Mouse (Mus musculus): ENCODE measurements around the gene Bicral. TPM values are rescaled to one million over a fixed set of nuclear protein-coding genes. Genes with fewer than 3 reads are reported as not detected.

The Bicral gene
- polyA plus RNA-seq, 1 experiment, result 16.3 TPM

DNA sequence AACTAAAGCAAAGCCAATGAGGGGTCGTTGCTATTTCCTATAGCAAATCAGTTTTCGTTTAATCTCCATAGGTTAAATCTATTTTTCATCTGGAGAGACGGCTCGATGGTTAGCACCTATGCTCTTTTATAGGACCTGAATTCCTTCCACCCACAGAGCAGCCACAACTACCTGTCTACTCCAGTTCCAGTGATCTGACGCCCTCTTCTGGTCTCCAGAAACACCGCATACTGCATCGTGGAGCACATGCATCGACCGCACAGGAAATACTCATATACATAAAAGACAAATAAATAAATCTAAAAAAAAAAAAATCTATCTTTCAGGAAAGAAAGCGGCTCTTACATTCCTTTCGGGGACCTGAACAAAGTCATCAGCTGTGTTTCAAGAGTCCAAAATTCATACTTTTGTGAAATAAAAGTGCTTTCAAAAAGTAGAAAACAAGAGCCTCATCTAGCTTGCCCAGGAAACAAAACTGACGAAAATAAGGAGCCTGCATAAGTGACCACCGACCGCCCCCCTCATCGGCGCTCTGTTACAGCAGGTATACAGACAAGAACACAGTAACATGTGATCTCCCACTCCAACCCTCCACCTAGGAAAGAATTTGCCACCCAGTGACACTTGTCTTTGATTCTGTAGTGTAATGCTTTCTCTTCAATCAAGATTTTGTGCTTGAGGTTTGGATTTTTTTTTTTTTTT is 30.4 kb upstream of the Bicral start:
- Histone ChIP-seq H3K4me1 (ENCODE audit: control insufficient read depth, insufficient read depth, low read length) (peaks cover 12% of the 10 kb centered on the region), H3K4me3 (replicated peaks; ENCODE audit: extremely low read depth, low read depth, low read length) (peak overlapping the region; percentile 90)
- DNase-seq, result no peak
- WGBS, result 32% methylated on average over 16 of the region's 16 CpGs
- TF ChIP-seq CTCF (IDR thresholded peaks at IDR 0.05; ENCODE audit: insufficient read depth, low read length), result peak; percentile 90
- no peak for TF ChIP-seq POLR2A (IDR thresholded peaks at IDR 0.05; ENCODE audit: borderline replicate concordance, extremely low read depth, low read depth, low read length)

DNA sequence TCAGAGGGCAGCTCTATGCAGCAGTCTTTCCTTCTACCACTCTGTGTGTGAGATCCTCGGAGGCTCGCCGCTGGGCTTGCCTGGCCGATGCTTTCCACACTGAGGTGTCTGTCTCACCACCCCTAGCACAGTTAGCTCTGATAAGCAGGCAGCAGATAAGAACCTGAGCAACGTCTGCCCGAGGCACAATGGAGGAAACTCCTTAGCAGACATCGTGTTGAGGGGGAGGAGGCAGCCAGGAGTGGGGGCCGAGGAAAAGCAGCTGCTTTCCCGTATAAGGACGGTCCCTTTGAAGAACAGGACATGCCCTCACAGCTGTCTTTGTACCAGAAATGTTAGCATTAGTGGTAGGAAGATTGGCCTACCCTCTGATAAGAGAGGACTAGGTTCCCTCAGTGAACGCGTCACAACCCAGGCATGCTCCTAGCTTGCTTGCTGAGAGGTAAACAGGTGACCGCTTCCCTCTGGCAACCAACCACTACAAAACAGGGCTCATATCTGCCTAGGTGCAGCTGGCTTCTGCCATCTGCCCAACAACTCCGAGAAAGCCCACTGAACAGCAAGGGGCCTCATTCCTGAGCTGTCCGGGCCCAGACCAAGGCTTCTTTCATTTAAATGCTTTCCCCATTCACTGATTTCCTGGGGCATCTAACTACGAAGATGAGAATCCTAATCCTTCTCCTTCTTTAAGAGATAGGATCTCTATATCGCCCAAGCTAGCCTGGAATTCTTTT is 27.8 kb upstream of the Bicral start:
- 58% methylated on average over 17 of the region's 17 CpGs for WGBS
- Histone ChIP-seq H3K4me1 (ENCODE audit: control insufficient read depth, insufficient read depth, low read length) (no peaks in the 10 kb centered on the region; the same call in 1 of the 2 replicates), H3K4me3 (replicated peaks; ENCODE audit: extremely low read depth, low read depth, low read length) (no peak overlapping the region)
- 0 out of 2 replicates have a peak, but pooled peaks have one; percentile 7 for TF ChIP-seq POLR2A (IDR thresholded peaks at IDR 0.05; ENCODE audit: borderline replicate concordance, extremely low read depth, low read depth, low read length)
- no peak for TF ChIP-seq CTCF (IDR thresholded peaks at IDR 0.05; ENCODE audit: insufficient read depth, low read length)
- no peak for DNase-seq

DNA sequence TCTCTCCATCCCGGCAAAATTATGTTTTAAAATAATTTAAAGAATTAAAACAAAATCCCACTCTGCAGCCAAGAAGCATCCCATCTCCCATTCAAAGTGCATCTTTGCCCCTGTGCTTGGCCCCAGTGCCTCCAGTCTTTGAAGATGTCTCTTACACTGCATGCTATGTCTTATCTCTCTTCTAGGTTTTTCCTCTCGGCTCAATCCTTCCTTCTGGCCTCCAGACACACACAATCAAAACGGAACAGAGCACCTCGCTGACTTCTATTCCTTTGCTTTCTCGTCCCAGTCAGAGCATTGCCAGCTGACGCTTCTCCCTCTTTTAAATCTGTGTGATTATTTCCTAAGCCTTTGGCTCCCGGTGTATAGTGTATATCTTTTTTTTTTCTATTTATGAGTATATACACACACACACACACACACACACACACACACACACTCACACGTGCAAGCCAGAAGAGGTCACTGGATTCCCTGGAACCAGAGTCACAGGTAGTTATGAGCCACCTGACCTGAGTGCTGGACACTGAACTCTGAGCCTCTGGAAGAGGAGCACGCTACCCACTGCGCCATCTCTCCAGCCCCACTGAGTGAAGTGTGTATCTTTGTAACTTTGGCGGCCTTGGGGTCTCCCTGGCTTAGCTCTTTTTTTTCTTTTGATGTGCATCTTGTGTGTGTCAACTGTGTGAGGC is 27.1 kb upstream of the Bicral start:
- TF ChIP-seq POLR2A (IDR thresholded peaks at IDR 0.05; ENCODE audit: borderline replicate concordance, extremely low read depth, low read depth, low read length) (no peak), CTCF (IDR thresholded peaks at IDR 0.05; ENCODE audit: insufficient read depth, low read length) (no peak)
- WGBS, result 75% methylated on average over 11 of the region's 11 CpGs

DNA sequence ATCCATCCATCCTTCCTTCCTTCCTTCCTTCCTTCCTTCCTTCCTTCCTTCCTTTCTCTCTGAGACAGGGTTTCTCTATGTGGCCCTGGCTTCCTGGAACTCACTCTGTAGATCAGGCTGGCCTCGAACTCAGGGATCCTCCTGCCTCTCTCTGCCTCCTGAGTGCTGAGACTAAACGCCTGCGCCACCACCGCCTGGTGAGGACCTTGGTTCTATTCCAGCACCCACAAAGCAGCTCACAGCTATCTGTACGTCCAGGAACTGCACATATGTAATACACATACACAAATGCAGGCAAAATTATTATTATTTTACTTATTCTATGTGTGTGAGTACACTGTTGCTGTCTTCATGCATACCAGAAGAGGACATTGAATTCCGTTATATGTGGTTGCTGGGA is 26.5 kb upstream of the Bicral start:
- 96% methylated on average over 6 of the region's 6 CpGs for WGBS
- H3K4me1 ChIP-seq (ENCODE audit: control insufficient read depth, insufficient read depth, low read length), result peaks cover 4% of the 10 kb centered on the region; the same call in 1 of the 2 replicates
- no peak for TF ChIP-seq POLR2A (IDR thresholded peaks at IDR 0.05; ENCODE audit: borderline replicate concordance, extremely low read depth, low read depth, low read length)
- no peak for TF ChIP-seq CTCF (IDR thresholded peaks at IDR 0.05; ENCODE audit: insufficient read depth, low read length)
- DNase-seq, result no peak
- no peak overlapping the region for H3K4me3 ChIP-seq (replicated peaks; ENCODE audit: extremely low read depth, low read depth, low read length)

More for the DNA sequence above, 27.1 kb upstream of the Bicral start:
- no peak overlapping the region for H3K4me3 ChIP-seq (replicated peaks; ENCODE audit: extremely low read depth, low read depth, low read length)
- no peak for DNase-seq
- H3K4me1 ChIP-seq (ENCODE audit: control insufficient read depth, insufficient read depth, low read length), result no peaks in the 10 kb centered on the region; the same call in 1 of the 2 replicates

DNA sequence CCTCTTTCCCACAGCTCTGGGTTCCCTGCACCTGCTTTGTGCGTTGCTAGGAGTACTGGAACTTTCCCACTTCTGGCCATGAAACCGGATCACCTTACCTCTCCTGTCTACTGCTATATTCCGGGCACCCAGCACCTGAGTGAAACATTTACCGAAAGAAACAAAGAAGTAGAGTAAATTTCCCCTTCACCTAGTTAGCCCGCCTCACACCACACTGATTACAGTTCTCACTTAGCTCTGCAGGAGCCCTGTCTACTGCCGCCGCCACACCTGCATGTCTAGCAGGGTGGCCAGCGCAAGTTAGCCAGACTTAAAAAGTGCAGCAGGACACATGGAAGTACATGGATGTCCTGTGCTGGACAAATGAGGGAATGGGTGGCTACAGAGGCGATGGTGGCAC is 24.8 kb upstream of the Bicral start:
- no peak for DNase-seq
- Histone ChIP-seq H3K4me3 (replicated peaks; ENCODE audit: extremely low read depth, low read depth, low read length) (no peak overlapping the region), H3K4me1 (ENCODE audit: control insufficient read depth, insufficient read depth, low read length) (peaks cover 9% of the 10 kb centered on the region)
- no peak for TF ChIP-seq CTCF (IDR thresholded peaks at IDR 0.05; ENCODE audit: insufficient read depth, low read length)
- TF ChIP-seq POLR2A (IDR thresholded peaks at IDR 0.05; ENCODE audit: borderline replicate concordance, extremely low read depth, low read depth, low read length), result no peak
- WGBS, result 82% methylated on average over 9 of the region's 9 CpGs

DNA sequence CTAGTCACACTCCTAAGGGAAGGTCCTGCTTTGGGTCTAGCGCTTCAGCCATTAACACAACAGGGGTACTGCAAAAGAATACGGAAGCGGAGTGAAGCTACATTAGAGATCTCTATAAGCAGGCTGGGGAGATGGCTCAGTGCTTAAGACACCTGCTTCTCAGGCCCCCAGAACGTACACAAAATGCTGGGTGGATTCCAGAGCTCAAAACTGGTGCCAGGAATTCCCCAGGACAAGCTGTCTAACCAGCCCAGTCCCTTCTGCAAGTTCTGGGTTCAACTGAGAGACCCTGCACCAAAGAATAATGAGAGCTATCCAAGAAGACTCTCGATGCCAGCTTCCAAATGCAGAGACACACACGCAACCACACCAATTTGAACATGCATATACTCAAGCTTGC is 23.4 kb upstream of the Bicral start:
- no peak overlapping the region for H3K4me3 ChIP-seq (replicated peaks; ENCODE audit: extremely low read depth, low read depth, low read length)
- no peak for TF ChIP-seq POLR2A (IDR thresholded peaks at IDR 0.05; ENCODE audit: borderline replicate concordance, extremely low read depth, low read depth, low read length)
- WGBS, result 86% methylated on average over 6 of the region's 6 CpGs

DNA sequence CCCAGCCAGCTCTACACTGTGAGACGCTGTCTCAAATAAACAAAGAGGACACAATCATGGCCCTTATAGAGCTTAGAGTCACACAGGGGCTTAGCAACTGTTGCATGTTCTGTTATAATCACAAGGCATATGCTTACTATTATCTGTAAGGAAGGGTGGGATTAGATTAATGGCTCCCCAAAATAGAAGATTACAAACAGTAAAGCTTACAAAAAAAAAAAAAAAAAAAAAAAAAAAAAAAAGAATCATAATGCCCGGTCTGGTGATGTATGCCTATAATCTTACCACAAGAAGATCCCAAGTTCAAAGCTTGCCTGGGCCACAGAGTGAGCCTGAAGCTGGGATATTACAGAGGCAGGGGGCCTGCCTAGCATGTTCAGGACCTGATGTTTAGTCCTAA is 22.0 kb upstream of the Bicral start:
- Histone ChIP-seq H3K4me1 (ENCODE audit: control insufficient read depth, insufficient read depth, low read length) (peaks cover 9% of the 10 kb centered on the region), H3K4me3 (replicated peaks; ENCODE audit: extremely low read depth, low read depth, low read length) (no peak overlapping the region)
- WGBS, result 13% methylated on average over 2 of the region's 2 CpGs
- DNase-seq, result no peak
- TF ChIP-seq CTCF (IDR thresholded peaks at IDR 0.05; ENCODE audit: insufficient read depth, low read length) (no peak), POLR2A (IDR thresholded peaks at IDR 0.05; ENCODE audit: borderline replicate concordance, extremely low read depth, low read depth, low read length) (no peak)

More for the DNA sequence above, 23.4 kb upstream of the Bicral start:
- DNase-seq, result no peak
- H3K4me1 ChIP-seq (ENCODE audit: control insufficient read depth, insufficient read depth, low read length), result peaks cover 9% of the 10 kb centered on the region

DNA sequence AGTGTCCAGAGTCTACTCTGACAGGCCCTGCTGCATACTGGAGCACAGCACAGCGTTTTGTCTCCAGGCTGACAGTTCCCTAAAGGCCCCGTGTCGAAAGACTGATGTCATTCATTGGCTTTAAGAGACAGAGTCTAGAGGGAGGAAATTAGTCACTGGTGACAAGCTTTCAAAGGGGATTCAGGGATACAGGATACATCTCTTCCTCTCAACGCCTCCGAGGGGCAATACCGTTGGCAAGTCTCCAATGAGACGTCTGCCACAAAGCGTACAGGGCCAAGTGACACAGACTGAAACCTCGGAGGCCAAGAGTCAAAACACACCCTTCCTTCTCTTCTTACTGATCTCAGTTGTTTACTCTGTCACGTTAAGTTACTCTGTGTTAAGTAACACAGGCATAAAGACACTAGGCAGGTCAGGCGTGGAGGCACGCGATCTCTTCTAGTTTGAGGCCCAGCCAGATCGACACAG is 21.6 kb upstream of the Bicral start:
- TF ChIP-seq CTCF (IDR thresholded peaks at IDR 0.05; ENCODE audit: insufficient read depth, low read length) (no peak), POLR2A (IDR thresholded peaks at IDR 0.05; ENCODE audit: borderline replicate concordance, extremely low read depth, low read depth, low read length) (peak; percentile 4; the same call in 1 of the 2 replicates)
- DNase-seq, result no peak
- H3K4me1 ChIP-seq (ENCODE audit: control insufficient read depth, insufficient read depth, low read length), result peaks cover 9% of the 10 kb centered on the region
- H3K4me3 ChIP-seq (replicated peaks; ENCODE audit: extremely low read depth, low read depth, low read length), result no peak overlapping the region
- 18% methylated on average over 14 of the region's 14 CpGs for WGBS

DNA sequence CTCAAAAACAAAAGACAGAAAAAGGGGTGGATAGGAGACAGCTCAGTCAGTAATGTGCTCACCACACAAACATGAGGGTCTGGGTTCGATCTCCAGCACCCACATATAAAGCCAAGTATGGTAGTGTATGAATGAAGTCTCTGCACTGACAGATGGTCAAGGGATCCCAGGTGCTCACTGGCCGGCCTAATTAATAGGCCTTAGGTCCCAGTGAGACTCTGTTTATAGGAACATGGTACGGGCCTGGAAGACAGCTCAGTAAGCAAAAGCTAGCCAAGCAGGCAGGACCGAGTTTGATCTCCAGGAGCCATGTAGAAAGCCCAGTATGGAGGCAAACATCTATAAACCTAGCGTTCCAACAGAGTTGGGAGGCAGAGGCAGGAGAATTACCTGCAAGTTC is 18.8 kb upstream of the Bicral start:
- TF ChIP-seq POLR2A (IDR thresholded peaks at IDR 0.05; ENCODE audit: borderline replicate concordance, extremely low read depth, low read depth, low read length) (no peak), CTCF (IDR thresholded peaks at IDR 0.05; ENCODE audit: insufficient read depth, low read length) (no peak)
- WGBS, result 91% methylated on average over 5 of the region's 5 CpGs
- no peak for DNase-seq
- peaks cover 15% of the 10 kb centered on the region for H3K4me1 ChIP-seq (ENCODE audit: control insufficient read depth, insufficient read depth, low read length)
- no peak overlapping the region for H3K4me3 ChIP-seq (replicated peaks; ENCODE audit: extremely low read depth, low read depth, low read length)
